Mouse (Mus musculus) adrenal gland, postnatal 14 days (tissue): ENCODE results near the gene Ndp. TPM values are rescaled to one million over a fixed set of nuclear protein-coding genes. Genes with fewer than 3 reads are reported as not detected.

Experiments
- DNase-seq: peaks from one replicate; pipeline ENCODE4 v3.0.0; 2021; ENCODE audit warnings: mixed read lengths
- long read RNA-seq, 2 experiments: library from polyadenylated mRNA; stranded (forward); transcript quantifications; one replicate each; pipeline ENCODE4 v2.0.0; 2021
- total RNA-seq: library from RNA; stranded (reverse); gene quantifications from 2 replicates; pipeline ENCODE4 v1.2.3, GENCODE M21; 2021

Ndp gene
- total RNA-seq, result not detected in 2 replicates
- long read RNA-seq, experiment 1, result 0 reads
- long read RNA-seq, experiment 2, result 0 reads

- DNase-seq, result no peak
Measured at GRCm38 (mm10) chrX:16911241-16911873, at the start of gene Ndp. Gene Ndp (minus strand): TSS chrX:16911774.

- no peak for DNase-seq
Measured at GRCm38 (mm10) chrX:16954767-16955166, 43.2 kb upstream of the Ndp start.

GRCm38 (mm10) chrX:16918006-16918405 lies 6.4 kb upstream of the Ndp start:
- no peak for DNase-seq

GRCm38 (mm10) chrX:16913118-16913517 lies 1.5 kb upstream of the Ndp start:
- no peak for DNase-seq

- no peak for DNase-seq
Measured at GRCm38 (mm10) chrX:16911911-16912310, 337 bp upstream of the Ndp start.

- DNase-seq, result no peak
Measured at GRCm38 (mm10) chrX:16910211-16911095, 1.1 kb downstream of the Ndp start.

GRCm38 (mm10) chrX:16908652-16909051 lies 2.9 kb downstream of the Ndp start:
- DNase-seq, result no peak

GRCm38 (mm10) chrX:16907554-16907953 lies 4.0 kb downstream of the Ndp start:
- DNase-seq, result no peak

- DNase-seq, result peak; percentile 37
Measured at GRCm38 (mm10) chrX:16894377-16895175, 17.0 kb downstream of the Ndp start.

GRCm38 (mm10) chrX:16867640-16868314 lies 43.8 kb downstream of the Ndp start:
- DNase-seq, result no peak

- no peak for DNase-seq
Measured at GRCm38 (mm10) chrX:16860244-16860643, 51.3 kb downstream of the Ndp start.

- no peak for DNase-seq
Measured at GRCm38 (mm10) chrX:16846034-16846433, 65.5 kb downstream of the Ndp start.

- no peak for DNase-seq
Measured at GRCm38 (mm10) chrX:16841443-16841842, 70.1 kb downstream of the Ndp start.

GRCm38 (mm10) chrX:16837293-16837692 lies 74.3 kb downstream of the Ndp start:
- no peak for DNase-seq

GRCm38 (mm10) chrX:16836488-16837082 lies 75.0 kb downstream of the Ndp start:
- no peak for DNase-seq

Other genes with a start within 250 kb of the Ndp start
- 23.8 and 36.1 TPM in 2 replicates for gene Maob, start 94.4 kb downstream of the Ndp start, total RNA-seq